Mouse (Mus musculus): Measurements from ENCODE around the gene Atcay.

DNA sequence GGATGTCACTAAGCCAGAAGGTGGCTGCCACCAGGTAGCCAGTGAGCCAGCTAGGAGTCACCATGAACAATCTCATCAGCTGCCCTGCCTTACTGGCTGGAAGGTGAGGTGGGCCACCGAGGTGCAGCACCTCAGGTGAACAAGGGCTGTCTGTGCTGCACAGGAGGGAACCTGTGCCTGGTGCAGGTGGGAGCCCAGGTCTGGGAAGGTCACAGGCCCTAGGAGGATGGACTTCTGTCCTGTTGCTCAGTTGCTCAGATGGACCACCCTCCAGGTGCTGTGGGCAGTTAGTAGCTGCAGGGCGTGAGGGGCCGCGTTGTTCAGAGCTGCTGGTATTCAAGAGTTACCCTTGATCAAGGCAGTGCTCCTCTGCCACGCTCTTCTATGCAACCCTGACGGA, 13.8 kb downstream of the Atcay start:
- TF ChIP-seq POLR2A (IDR thresholded peaks at IDR 0.05; ENCODE audit: low read depth, low read length): no peak
- no peak for TF ChIP-seq CTCF (IDR thresholded peaks at IDR 0.05; ENCODE audit: extremely low read depth, insufficient read length, insufficient replicate concordance, low read depth, low read length)

Data from small intestine, adult 2 months (tissue).